Mouse (Mus musculus) small intestine, adult 2 months (tissue): ENCODE results near the gene Hsp90aa1. TPM values are rescaled to one million over a fixed set of nuclear protein-coding genes. Genes with fewer than 3 reads are reported as not detected.
A peak's percentile ranks its signal among the peaks of the same experiment; 100 is the strongest.
"Not testable (repeated sequence)": the region's sequence is repeated elsewhere in the genome, so short reads cannot be mapped to it uniquely, and the experiment has no call there.

Experiments used
- H3K27ac ChIP-seq: fragments of 200-500 bp; 2 replicates; pipeline ENCODE4 v1.5.1; 2012; ENCODE audit warnings: low read depth, low read length, control low read depth, inconsistent platforms; ENCODE audit not compliant: insufficient read depth
- H3K27me3 ChIP-seq: fragments of 200-500 bp; 2 replicates; pipeline ENCODE4 v1.6.1; 2012; ENCODE audit warnings: mild to moderate bottlenecking, moderate library complexity, low read length, inconsistent platforms; ENCODE audit not compliant: control insufficient read depth, insufficient read depth
- H3K36me3 ChIP-seq: fragments of 200-500 bp; 2 replicates; pipeline ENCODE4 v1.6.1; 2012; ENCODE audit warnings: mild to moderate bottlenecking, low read length, control low read depth, inconsistent platforms; ENCODE audit not compliant: control insufficient read depth, insufficient read depth
- H3K4me1 ChIP-seq: fragments of 200-500 bp; 2 replicates; pipeline ENCODE4 v1.6.1; 2012; ENCODE audit warnings: low read length, inconsistent platforms, mixed read lengths; ENCODE audit not compliant: control insufficient read depth, insufficient read depth, insufficient read length
- H3K4me3 ChIP-seq: fragments of 200-500 bp; 2 replicates; pipeline ENCODE4 v1.5.1; 2012; ENCODE audit warnings: low read depth, mild to moderate bottlenecking, control low read depth, inconsistent platforms, low read length, moderate library complexity
- CTCF ChIP-seq: fragments of 200-500 bp; IDR thresholded peaks from 2 replicates; pipeline ENCODE4 v1.5.1; 2012; ENCODE audit warnings: low read depth, mild to moderate bottlenecking, control low read depth, inconsistent platforms, low read length, moderate library complexity, mixed read lengths; ENCODE audit not compliant: insufficient replicate concordance, insufficient read length; ENCODE audit errors: extremely low read depth
- POLR2A ChIP-seq: fragments of 200-500 bp; IDR thresholded peaks from 2 replicates; pipeline ENCODE4 v1.6.1; 2012; ENCODE audit warnings: low read depth, mild to moderate bottlenecking, control low read depth, inconsistent platforms, low read length, moderate library complexity
- WGBS: fragments of 180-500 bp; shearing (Covaris S2); methylation state at CpG from one replicate; pipeline ENCODE4 v1.1.7; 2018; 5-methylcytosine and 5-hydroxymethylcytosine counted together
- polyA plus RNA-seq: library from polyadenylated mRNA; depleted of rRNA; stranded (reverse); fragments of >200 nt; gene quantifications from 2 replicates; pipeline ENCODE4 v1.2.3, GENCODE M21; 2012; rRNA removed

Gene Hsp90aa1
- 21.0 and 23.2 TPM in 2 replicates for polyA plus RNA-seq

DNA sequence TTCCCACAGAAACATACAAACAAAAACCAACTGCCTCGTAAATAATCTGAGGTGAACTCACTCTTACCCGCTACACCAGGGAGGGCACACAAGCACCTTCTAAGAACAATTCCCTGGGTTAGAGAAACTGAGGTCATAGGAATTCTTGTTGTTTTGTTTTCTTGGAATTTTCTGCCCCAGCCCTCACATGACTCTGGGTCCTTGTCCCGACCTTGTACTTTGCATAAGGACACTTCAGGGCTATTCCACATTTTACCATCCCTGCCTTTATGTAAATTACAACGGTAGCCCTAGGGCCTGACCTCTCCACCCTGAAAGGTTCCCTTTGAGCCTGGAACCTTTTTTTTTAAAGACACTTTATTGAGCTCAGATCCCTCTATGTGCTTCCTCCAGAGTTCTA is at the start of gene Hsp90aa1:
Hsp90aa1 (minus strand) TSS at position 173 of the 400 bp plus-strand sequence.
- H3K4me1 ChIP-seq: peaks cover 5% of the 10 kb centered on the region
- WGBS: 51% methylated on average over 4 of the region's 4 CpGs
- H3K27me3 ChIP-seq: no peaks in the 10 kb centered on the region
- no peak within 1 kb of the TSS for H3K27ac ChIP-seq
- H3K4me3 ChIP-seq: no peak within 1 kb of the TSS
- TF ChIP-seq POLR2A (no peak), CTCF (no peak)
- H3K36me3 ChIP-seq: no peaks in the 10 kb centered on the region

DNA sequence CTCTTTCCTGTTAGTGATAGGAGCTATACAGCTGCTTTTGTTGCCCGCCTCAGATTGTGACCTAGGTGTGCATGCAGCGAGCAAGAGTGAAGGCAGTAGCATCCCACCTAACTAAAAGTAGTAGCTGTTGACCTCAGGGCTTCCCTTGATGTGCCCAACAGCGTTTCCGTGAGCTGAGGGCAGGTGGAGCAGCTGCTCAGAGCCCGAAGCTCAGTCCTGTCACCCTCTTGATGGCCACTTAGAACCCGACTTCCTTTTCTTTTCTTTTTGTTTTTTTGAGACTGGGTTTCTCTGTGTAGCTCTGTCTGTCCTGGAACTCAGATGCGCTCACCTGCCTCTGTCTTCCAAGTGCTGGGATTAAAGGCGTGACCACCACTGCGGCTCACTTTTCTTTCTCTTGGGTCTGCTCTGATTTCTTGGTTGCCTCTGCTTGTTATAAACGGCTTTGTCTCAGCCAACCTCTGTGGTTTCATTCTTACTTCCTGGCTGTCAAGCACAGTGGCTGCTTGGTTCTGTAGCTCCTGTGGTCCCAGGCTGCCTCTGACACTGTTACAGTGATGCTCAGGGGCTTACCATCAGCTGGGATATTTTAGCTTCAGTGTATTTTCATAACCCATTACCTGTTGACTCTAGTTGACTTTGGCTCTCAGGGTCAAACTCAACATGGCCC is 48.4 kb upstream of the Hsp90aa1 start:
- Histone ChIP-seq H3K36me3 (peaks cover 6% of the 10 kb centered on the region; the same call in 1 of the 2 replicates), H3K27ac (no peak overlapping the region), H3K27me3 (no peaks in the 10 kb centered on the region), H3K4me1 (no peaks in the 10 kb centered on the region), H3K4me3 (no peak overlapping the region)
- TF ChIP-seq CTCF (no peak), POLR2A (no peak)
- 67% methylated on average over 10 of the region's 10 CpGs for WGBS

DNA sequence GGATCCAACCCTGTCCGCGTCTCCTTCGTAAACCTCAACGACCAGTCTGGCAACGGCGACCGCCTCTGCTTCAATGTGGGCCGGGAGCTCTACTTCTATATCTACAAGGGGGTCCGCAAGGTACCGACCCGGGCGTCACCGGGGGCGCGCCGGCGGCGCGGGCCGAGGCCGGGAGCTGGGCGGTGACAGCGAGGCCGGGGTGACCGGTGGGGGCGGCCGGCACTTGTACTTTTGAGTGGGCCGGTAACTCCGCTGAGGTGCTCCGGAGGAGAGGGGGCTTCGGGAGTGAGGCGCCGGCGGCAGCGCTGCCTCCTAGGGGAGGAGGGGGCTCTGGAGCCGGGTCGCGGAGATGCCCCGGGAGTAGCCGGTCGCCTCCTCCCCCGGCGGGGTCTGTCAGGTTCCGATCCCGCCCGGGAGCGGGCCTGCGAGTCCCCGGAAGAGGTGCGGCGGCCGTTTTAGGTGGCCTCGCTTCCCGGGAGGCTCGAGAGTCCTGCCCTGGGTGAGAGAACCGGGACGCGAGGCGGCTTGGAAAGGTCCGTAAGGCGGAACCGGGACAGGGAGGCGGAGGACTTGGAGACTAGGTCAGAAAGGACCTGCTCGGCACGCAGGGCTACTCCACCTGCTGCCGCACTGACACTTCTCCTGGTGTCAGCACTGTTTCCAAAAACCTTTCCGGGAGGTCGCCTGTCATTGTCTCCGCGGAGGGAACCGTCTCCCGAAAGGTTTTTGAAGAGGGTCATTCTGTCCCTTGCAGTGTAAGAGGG is 35.8 kb upstream of the Hsp90aa1 start:
- peak overlapping the region; percentile 73 for H3K4me3 ChIP-seq
- WGBS: under 1% methylated on average over 71 of the region's 72 CpGs
- H3K27ac ChIP-seq: peak overlapping the region; percentile 67
- no peaks in the 10 kb centered on the region for H3K27me3 ChIP-seq
- H3K36me3 ChIP-seq: 0 out of 2 replicates have a peak, but pooled peaks cover 3% of the 10 kb centered on the region
- peaks cover 7% of the 10 kb centered on the region; the same call in 1 of the 2 replicates for H3K4me1 ChIP-seq
- no peak for TF ChIP-seq CTCF
- no peak for TF ChIP-seq POLR2A

DNA sequence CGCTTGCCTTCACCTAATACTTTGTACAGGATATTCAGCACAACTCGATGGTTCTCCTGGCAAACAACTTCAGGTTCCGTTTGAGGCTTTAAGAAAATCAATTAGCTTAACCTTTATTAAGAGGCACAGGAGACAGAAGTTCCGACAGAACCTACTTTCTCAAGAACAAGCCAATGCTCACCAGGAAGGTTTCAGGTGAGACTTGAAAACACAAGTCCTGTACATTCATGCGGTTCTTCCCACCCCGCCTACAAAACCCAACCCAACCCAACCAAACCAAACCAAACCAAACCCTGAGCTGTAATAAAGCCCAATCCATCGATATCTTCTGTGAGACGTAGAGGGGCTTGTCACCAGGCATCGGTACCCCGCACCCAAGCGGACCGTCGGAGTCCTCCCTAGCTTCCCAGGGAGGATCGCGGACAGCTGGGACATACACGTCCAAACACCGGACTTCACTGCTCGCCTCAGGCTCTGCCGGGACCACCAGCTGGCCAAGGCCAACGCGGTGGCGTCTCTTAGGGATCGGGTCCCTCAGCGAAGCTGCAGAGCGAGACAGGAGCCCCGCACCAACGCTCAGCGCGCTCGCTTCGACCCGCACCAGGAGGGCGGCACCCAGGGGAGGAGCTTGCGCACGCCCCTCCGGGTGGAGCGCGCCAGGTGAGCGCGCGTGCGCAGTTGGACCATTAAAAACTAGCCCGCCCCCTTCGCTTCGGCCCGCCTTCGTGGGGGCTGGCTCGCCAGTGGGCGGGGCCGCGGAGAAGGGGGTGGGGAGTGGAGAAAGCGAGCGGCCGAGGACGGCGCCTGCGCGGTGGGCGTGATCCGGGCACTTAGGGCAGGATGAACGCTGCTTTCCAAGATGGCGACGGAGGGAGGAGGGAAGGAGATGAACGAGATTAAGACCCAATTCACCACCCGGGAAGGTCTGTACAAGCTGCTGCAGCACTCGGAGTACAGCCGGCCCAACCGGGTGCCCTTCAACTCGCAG is 34.9 kb upstream of the Hsp90aa1 start, which contains the start of gene Wdr20:
Wdr20 (plus strand) TSS at position 775 of the 988 bp plus-strand sequence.
- TF ChIP-seq CTCF (no peak), POLR2A (peak; percentile 52; the same call in 1 of the 2 replicates)
- peak within 1 kb of the TSS; percentile 67 for H3K27ac ChIP-seq
- peak within 1 kb of the TSS; percentile 73 for H3K4me3 ChIP-seq
- H3K27me3 ChIP-seq: no peaks in the 10 kb centered on the region
- WGBS: under 1% methylated on average over 69 of the region's 69 CpGs
- H3K4me1 ChIP-seq: peaks cover 7% of the 10 kb centered on the region; the same call in 1 of the 2 replicates
- 0 out of 2 replicates have a peak, but pooled peaks cover 1% of the 10 kb centered on the region for H3K36me3 ChIP-seq

DNA sequence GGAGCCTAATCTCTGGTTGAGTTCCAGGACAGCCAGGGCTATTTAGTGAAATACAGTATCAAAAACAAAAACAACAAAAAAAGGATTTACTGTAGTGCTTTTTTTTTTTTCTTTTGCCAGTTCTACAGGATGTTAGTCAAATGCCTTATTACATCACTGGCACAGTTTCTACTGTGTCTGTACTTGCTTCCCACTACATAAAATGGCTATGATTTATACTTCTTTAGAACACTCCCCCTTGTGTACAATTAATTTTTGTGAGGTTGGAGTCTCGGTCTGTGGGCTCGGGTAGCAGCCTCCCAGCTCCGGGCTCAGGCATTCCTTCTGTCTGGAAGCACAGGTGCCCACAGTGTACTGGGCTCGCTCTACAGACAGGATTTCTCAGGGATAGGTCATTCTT is 34.1 kb upstream of the Hsp90aa1 start:
- 3% methylated on average over 4 of the region's 4 CpGs for WGBS
- Histone ChIP-seq H3K4me3 (no peak overlapping the region), H3K27me3 (no peaks in the 10 kb centered on the region), H3K4me1 (peaks cover 7% of the 10 kb centered on the region; the same call in 1 of the 2 replicates), H3K27ac (no peak overlapping the region), H3K36me3 (no peaks in the 10 kb centered on the region)
- TF ChIP-seq CTCF (no peak), POLR2A (no peak)

DNA sequence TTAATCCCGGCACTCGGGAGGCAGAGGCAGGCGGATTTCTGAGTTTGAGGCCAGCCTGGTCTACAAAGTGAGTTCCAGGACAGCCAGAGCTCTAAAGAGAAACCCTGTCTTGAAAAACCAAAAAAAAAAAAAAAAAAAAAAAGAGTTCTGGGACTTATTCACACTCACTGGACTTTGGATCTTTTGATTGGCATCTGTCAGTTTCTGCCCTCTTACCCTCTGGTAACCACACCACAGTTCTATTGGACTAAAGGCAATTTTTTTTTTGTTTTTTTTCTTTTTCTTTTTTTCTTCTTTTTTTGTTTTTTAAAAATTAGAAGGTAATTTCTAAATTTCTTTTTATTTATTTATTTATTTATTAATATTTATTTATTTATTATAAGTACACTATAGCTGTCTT is 30.7 kb upstream of the Hsp90aa1 start:
- 97% methylated on average over 3 of the region's 3 CpGs for WGBS
- not testable (repeated sequence) for H3K36me3 ChIP-seq, H3K4me3 ChIP-seq, H3K27me3 ChIP-seq, H3K27ac ChIP-seq, H3K4me1 ChIP-seq
